Mouse (Mus musculus) heart, postnatal 0 days (tissue): Measurements from ENCODE around the gene Olfr1357.

Source experiments
- CTCF ChIP-seq: IDR thresholded peaks from 2 replicates; pipeline ENCODE4 v1.5.1; 2016; ENCODE audit warnings: antibody characterized with exemption, control low read depth, low read depth
- EP300 ChIP-seq: IDR thresholded peaks from 2 replicates; pipeline ENCODE4 v1.6.1; 2016; ENCODE audit warnings: antibody characterized with exemption, low read depth

- TF ChIP-seq CTCF (no peak), EP300 (no peak)
Observed at GRCm38 (mm10) chr10:78591406-78592328, 26.2 kb downstream of the Olfr1357 start, which contains the start of gene Syde1.
